Mouse (Mus musculus) ES-E14 (cell line): ENCODE measurements around the gene Ecel1. TPM values are rescaled to one million over a fixed set of nuclear protein-coding genes. Genes with fewer than 3 reads are reported as not detected.

ENCODE experiments used
- DNase-seq: peaks from one replicate; pipeline ENCODE4 v3.0.0-alpha.2; 2013; ENCODE audit warnings: low read depth, low spot score
- H3K27ac ChIP-seq: 2 replicates; pipeline ENCODE4 v1.5.1; 2012; ENCODE audit warnings: low read depth, mild to moderate bottlenecking, low read length, moderate library complexity, mixed read lengths; ENCODE audit not compliant: poor library complexity, insufficient read depth, severe bottlenecking
- H3K36me3 ChIP-seq: 2 replicates; pipeline ENCODE4 v1.6.1; 2012; ENCODE audit warnings: mild to moderate bottlenecking, low read length, moderate library complexity, mixed read lengths; ENCODE audit not compliant: control insufficient read depth, poor library complexity, insufficient read depth, severe bottlenecking
- H3K4me1 ChIP-seq, 2 experiments: fragments of 150-350 bp in 1 of 2; sonication (generic) in 1 of 2; 2 replicates each; pipeline ENCODE4 v1.6.1; 2012; ENCODE audit warnings: low read length in 2 of 2, mild to moderate bottlenecking in 1 of 2, mixed read lengths in 1 of 2; ENCODE audit not compliant: control insufficient read depth in 2 of 2, insufficient read depth in 2 of 2, poor library complexity in 1 of 2
- H3K4me3 ChIP-seq, 2 experiments: fragments of 150-350 bp in 1 of 2; sonication (generic) in 1 of 2; 2 replicates each; pipeline ENCODE4 v1.5.1; 2012; ENCODE audit warnings: low read length in 2 of 2, low read depth in 1 of 2, mild to moderate bottlenecking in 1 of 2, mixed read lengths in 1 of 2; ENCODE audit not compliant: insufficient read depth in 1 of 2, poor library complexity in 1 of 2, severe bottlenecking in 1 of 2
- H3K9ac ChIP-seq: 2 replicates; pipeline ENCODE4 v1.6.1; 2012; ENCODE audit warnings: low read depth, mild to moderate bottlenecking, low read length, mixed read lengths; ENCODE audit not compliant: poor library complexity, insufficient read depth, severe bottlenecking
- H3K9me3 ChIP-seq: fragments of 150-350 bp; sonication (generic); 2 replicates; pipeline ENCODE4 v1.6.1; 2012; ENCODE audit warnings: low read depth, mild to moderate bottlenecking, low read length; ENCODE audit not compliant: control insufficient read depth, insufficient read depth
- CHD2 ChIP-seq: IDR thresholded peaks from 2 replicates; pipeline ENCODE4 v1.6.1; 2014; ENCODE audit warnings: mild to moderate bottlenecking, low read depth, low read length, inconsistent platforms
- HCFC1 ChIP-seq: IDR thresholded peaks from 2 replicates; pipeline ENCODE4 v1.6.1; 2012; ENCODE audit warnings: low read length, inconsistent platforms, borderline replicate concordance; ENCODE audit not compliant: insufficient read depth
- MAFK ChIP-seq: IDR thresholded peaks from 2 replicates; pipeline ENCODE4 v1.6.1; 2014; ENCODE audit warnings: mild to moderate bottlenecking, low read depth, low read length, inconsistent platforms; ENCODE audit not compliant: insufficient read depth
- ZC3H11A ChIP-seq: IDR thresholded peaks from 2 replicates; pipeline ENCODE4 v1.6.1; 2012; ENCODE audit warnings: low read depth, mild to moderate bottlenecking, inconsistent platforms, low read length, borderline replicate concordance
- ZNF384 ChIP-seq: IDR thresholded peaks from 2 replicates; pipeline ENCODE4 v1.6.1; 2012; ENCODE audit warnings: low read depth, low read length, inconsistent platforms
- in situ Hi-C, 2 experiments: fragments of 600-800 bp; cut with MboI; formaldehyde crosslinking; loops; one replicate each; pipeline ENCODE4 v1.15.1; 2025; ENCODE audit warnings: low sequenced_read_pairs in 2 of 2, inconsistent platforms in 1 of 2; ENCODE audit not compliant: unreplicated experiment in 2 of 2
- total RNA-seq: library from RNA; depleted of rRNA; stranded (reverse); fragments of 300-350 nt; gene quantifications from 2 replicates; pipeline ENCODE4 v1.2.3, GENCODE M21; 2012

Ecel1 gene
- total RNA-seq, 1 experiment: 2.9 TPM

DNA sequence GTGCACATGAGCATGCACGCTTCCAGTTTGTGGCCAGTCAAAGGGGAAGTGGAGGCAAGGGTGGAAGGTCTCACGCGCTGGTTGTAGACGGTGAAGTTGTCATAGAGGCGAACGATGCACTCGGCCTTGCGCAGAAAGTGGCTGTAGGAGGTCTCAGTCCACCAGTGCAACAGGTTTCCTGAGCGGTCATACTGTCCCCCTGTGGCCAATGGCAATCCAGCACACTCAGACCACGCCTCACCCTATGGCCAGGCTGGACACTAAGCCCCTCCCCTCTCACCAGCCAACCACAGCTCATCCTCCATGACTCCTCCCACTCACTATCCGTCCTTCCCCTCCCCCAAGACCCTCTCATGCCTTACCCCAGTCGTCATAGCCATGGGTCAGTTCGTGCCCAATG, 6.9 kb downstream of the Ecel1 start:
- Histone ChIP-seq H3K9ac (no peak overlapping the region), H3K36me3 (no peaks in the 10 kb centered on the region), H3K9me3 (no peaks in the 10 kb centered on the region), H3K4me3 (peak overlapping the region in 1 of 2 experiments; percentile 57; a peak in 1 of 4 replicates), H3K27ac (no peak overlapping the region), H3K4me1 (peaks cover 0 to 5% of the 10 kb centered on the region in 2 experiments; a peak in 1 of 4 replicates)
- no peak for TF ChIP-seq ZC3H11A
- no peak for TF ChIP-seq HCFC1
- TF ChIP-seq MAFK: no peak
- no peak for TF ChIP-seq ZNF384
- TF ChIP-seq CHD2: no peak
- no peak for DNase-seq
- in situ Hi-C loops: no loop called here

- TF ChIP-seq ZNF384: no peak
- TF ChIP-seq MAFK: no peak
- TF ChIP-seq CHD2: no peak
- TF ChIP-seq HCFC1: no peak
- no peak for TF ChIP-seq ZC3H11A
- Histone ChIP-seq H3K9me3 (no peaks in the 10 kb centered on the region), H3K9ac (no peak overlapping the region), H3K4me3 (no peak overlapping the region), H3K27ac (no peak overlapping the region), H3K36me3 (no peaks in the 10 kb centered on the region), H3K4me1 (no peaks in the 10 kb centered on the region)
- no peak for DNase-seq
- in situ Hi-C loops: no loop called here
These were observed 13.2 kb downstream of the Ecel1 start for GRCm38 (mm10) chr1:87143141-87143540.

DNA sequence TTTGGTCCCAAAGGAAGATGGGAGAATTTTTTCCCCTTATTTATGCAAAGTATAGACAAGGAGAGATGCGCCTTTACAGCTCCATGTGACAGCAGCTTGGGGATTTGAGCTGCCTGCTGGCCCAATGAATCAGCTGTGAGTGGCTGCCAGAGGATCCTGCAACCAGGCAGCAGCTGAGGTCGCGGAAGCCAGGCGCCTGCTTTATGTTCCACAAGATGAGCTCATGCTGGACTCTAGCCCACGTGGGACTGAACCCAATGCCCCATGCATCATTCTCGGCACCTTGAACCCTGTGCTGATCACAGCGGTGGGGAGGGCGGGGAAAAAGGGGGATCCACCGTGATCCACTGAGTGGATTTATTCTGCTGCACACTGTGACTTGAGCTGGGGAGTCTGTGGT, 13.9 kb downstream of the Ecel1 start:
- H3K4me1 ChIP-seq: no peaks in the 10 kb centered on the region
- no peak overlapping the region for H3K9ac ChIP-seq
- no peak for DNase-seq
- H3K4me3 ChIP-seq: no peak overlapping the region
- no peaks in the 10 kb centered on the region for H3K36me3 ChIP-seq
- in situ Hi-C loops: no loop called here
- no peaks in the 10 kb centered on the region for H3K9me3 ChIP-seq
- no peak overlapping the region for H3K27ac ChIP-seq
- TF ChIP-seq CHD2 (no peak), ZC3H11A (no peak), ZNF384 (no peak), MAFK (no peak), HCFC1 (no peak)

- TF ChIP-seq CHD2 (no peak), ZNF384 (no peak), ZC3H11A (no peak), MAFK (no peak), HCFC1 (no peak)
- Histone ChIP-seq H3K27ac (no peak overlapping the region), H3K4me1 (no peaks in the 10 kb centered on the region), H3K9ac (no peak overlapping the region), H3K36me3 (no peaks in the 10 kb centered on the region), H3K9me3 (no peaks in the 10 kb centered on the region), H3K4me3 (no peak overlapping the region)
- DNase-seq: no peak
- in situ Hi-C loops: no loop called here
These were observed 14.8 kb downstream of the Ecel1 start for GRCm38 (mm10) chr1:87141550-87141949.

DNA sequence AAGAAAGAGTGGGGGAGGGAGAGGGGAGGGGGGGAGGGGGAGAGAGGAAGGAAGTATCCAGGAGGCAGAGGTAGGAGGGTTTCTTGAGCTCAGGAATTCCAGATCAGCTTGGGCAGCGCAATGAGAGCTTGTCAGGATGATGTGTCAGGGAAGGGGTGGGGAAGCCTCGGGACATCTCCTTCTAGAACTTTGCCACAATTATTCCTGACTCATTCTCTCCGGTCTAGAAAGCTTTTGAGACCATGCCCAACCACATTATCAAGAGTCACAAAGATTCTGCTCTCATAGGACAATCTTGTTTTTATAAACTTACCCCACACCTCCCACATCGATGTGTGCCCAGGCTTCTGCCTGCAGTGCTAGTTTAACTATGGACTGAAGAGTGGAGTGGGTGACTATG, 24.5 kb downstream of the Ecel1 start:
- in situ Hi-C loops: no loop called here
- no peaks in the 10 kb centered on the region for H3K36me3 ChIP-seq
- H3K4me3 ChIP-seq: no peak overlapping the region
- no peak for DNase-seq
- no peak overlapping the region for H3K9ac ChIP-seq
- no peaks in the 10 kb centered on the region for H3K9me3 ChIP-seq
- no peak overlapping the region for H3K27ac ChIP-seq
- peaks cover 0 to 4% of the 10 kb centered on the region in 2 experiments; a peak in 1 of 4 replicates for H3K4me1 ChIP-seq
- no peak for TF ChIP-seq ZC3H11A
- no peak for TF ChIP-seq ZNF384
- TF ChIP-seq MAFK: no peak
